Mouse (Mus musculus) adrenal gland, postnatal 10 days (tissue): ENCODE measurements around the gene Adam8. TPM values are rescaled to one million over a fixed set of nuclear protein-coding genes. Genes with fewer than 3 reads are reported as not detected.
A peak's percentile ranks its signal among the peaks of the same experiment; 100 is the strongest.

Source experiments
- DNase-seq: peaks from one replicate; pipeline ENCODE4 v3.0.0; 2021; ENCODE audit warnings: mixed read lengths
- long read RNA-seq, 2 experiments: library from polyadenylated mRNA; stranded (forward); transcript quantifications; one replicate each; pipeline ENCODE4 v2.0.0; 2021
- total RNA-seq, 2 experiments: library from RNA; stranded (reverse); gene quantifications; 2 replicates each; pipeline ENCODE4 v1.2.3; 2021

The Adam8 gene
- total RNA-seq: 1 to 10 TPM; 1.9 to 2.9 TPM
- long read RNA-seq, experiment 1, partial matches to known transcripts: 1 of 1 reads
- long read RNA-seq, experiment 1, other reads (novel, unspliced or antisense): 0 of 1 reads
- long read RNA-seq, experiment 2: 0 reads

DNA sequence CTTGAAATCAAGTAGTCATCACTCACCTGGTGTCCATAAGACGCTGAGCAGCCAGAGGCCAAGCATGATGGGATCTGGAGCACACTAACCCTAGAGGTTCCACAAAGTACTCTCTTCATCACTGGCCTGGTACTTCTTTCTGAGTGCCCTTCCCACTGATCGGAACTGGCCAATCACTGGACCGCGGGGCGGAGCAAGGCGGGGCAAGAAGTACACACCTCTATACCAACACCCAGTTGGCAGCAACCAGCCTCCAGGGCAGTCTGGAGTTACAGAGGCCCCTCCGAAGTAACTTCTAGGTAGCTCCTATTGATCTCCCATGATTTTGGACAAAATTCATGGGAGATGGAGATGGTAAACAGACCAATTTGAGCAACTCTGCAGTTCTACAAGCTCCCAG, at the start of gene Adam8:
Gene Adam8, minus strand, starts transcription at position 157 of the 400 bp plus-strand sequence.
- peak; percentile 70 for DNase-seq

DNA sequence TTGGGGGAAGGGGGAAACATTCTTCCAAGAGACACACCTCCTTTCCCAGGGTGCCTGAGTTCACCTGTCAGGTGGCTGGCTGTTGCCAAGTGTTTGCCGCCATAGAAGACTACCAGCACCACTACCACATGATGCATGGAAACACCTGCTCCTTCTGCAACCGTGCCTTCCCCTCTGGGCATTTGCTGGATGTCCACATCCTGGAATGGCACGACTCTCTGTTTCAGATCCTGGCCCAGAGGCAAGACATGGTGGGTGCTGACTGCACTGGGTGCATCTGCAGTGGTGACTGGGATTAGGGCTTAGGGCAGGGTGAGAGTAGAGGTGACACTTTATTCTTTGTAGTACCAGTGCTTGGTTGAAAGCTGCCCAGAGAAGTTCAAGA, 44.8 kb upstream of the Adam8 start:
- DNase-seq: no peak

- DNase-seq: peak; percentile 96
Measured at GRCm38 (mm10) chr7:140036281-140037170, 44.2 kb upstream of the Adam8 start, which contains the start of the genes Zfp511 and Tubgcp2. TSS of gene Zfp511 (plus strand) at chr7:140036391. TSS of gene Tubgcp2 (minus strand) at chr7:140036669.

- DNase-seq: no peak
Measured at GRCm38 (mm10) chr7:140035456-140035855, 43.1 kb upstream of the Adam8 start.

- DNase-seq: no peak
Measured at GRCm38 (mm10) chr7:140033386-140033785, 41.0 kb upstream of the Adam8 start.

DNA sequence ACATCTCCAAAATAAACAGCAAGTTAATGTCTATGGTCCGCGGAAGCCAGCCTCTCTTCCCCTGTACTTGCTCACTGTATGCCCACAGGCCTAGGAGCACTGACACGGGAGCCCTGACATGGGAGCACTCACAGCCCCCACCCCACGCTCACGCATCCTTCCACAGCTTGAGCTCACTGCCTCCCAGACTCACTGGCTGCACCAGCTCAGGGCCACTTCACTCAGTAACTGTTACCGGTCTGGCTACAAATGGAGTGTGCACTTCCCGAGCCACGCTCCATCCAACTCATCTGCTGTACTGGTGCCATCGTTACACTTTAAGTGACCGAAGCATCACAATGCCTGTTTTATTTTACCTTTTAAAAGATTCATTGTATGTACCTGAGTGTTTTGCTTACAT, 40.0 kb upstream of the Adam8 start:
- no peak for DNase-seq

- no peak for DNase-seq
Measured at GRCm38 (mm10) chr7:140031771-140032170, 39.4 kb upstream of the Adam8 start.

- no peak for DNase-seq
Measured at GRCm38 (mm10) chr7:140011336-140011735, 19.0 kb upstream of the Adam8 start.

GRCm38 (mm10) chr7:140007781-140008180, 15.4 kb upstream of the Adam8 start:
- DNase-seq: no peak

DNA sequence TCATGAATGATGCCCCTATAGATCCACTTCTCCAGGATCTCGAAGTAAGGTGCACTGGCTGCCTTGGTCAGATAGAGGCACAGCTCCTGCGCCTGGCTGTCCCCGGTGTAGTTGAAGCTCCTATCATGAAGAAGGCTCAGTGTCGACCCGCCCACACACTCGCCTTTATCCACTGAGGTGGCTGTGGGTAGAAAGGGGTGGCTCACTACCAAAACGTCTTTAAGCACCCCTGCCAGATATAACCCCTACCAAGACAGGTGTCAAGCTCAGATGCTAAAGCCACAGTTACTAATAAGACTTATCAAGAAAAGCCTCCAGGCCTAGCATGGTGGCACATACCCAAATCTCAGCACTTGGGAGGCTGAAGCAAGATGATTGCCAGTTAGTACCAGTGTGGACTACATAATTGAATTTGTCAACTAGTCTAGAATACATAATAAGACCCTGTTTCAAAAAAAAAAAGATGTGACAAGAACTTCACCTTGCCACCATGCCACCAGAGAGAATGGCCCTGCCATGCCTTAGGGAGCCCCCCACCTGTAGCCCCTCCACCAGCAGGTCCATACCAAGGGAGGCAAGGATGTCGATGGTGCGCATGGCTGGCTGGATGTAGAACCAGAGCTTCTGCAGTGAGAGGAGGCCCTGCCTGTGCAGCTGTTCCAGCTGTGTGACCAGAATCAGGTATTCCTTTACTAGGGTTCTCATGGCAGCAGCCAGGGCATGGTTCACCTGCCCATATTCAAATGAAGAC, 14.7 kb upstream of the Adam8 start:
- no peak for DNase-seq

DNA sequence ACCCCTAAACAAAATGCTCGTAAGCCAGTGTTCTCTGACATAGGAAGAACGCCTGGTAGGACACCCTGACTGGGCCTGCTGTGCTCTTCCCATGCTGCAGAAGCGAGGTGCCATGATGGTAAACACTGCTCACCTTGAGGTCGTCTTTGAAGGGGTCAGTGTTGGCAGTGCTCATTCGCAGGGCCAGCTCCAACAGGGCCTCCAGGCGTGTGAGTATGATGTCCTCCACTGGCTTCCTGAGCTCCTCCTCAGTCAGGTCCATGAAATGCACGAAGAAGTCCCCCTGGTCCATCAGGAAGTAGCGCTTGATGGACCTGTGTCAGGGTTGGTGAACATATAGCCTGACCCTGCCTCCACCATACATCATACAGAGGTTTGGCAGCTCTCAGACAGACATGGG, 12.3 kb upstream of the Adam8 start:
- no peak for DNase-seq

DNA sequence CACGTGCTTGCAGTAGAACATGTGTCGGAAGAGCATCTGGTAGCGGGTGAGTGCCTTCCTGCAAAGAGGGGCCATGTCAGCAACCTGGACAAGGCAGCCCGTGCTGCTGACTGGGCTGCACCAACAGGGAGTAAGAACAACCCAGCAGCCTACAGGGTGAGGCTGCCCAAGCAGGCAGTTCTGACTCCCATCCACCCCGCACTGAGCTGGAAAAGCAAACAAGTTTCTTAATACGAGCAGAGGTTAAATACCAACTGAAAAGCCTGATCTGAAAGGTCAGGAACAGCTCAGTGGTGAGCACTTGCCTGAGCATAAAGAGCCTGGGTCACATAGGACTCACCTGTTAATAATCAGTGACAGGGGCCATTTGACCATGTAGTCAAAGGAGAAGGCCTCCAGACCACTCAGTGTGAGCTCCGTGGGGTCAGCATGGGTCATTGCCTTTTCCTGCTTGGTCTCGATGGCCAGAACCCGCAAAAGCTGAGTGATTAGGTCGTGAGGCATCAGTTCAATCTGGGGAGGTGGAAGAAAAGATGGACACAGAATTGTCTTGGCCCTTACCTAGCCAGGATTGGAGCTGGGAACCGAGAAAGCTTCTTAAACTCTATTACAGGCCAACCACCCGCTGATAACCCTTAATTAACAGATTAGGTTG, 8.9 kb upstream of the Adam8 start:
- no peak for DNase-seq

GRCm38 (mm10) chr7:139998691-139999350, 6.5 kb upstream of the Adam8 start:
- no peak for DNase-seq

DNA sequence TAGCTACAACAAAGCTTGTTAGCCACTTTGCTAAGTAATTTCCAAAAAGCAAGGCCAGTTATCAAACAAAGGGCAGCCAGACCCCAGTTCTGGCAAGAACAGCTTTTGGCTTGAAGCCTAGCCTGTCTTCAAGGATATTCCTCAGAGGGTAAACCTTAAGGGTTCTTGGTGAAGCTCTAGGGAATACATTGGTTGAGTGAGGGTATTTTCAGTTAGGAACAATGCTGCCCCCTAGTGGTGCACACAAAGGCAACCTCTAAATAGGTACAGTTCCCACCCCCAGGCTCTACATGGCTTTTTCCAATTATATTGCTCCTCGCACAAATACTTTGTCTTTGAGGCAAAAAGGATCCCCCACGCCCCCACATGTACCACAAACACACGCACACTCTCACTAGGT, 2.3 kb upstream of the Adam8 start:
- DNase-seq: peak; percentile 80

- no peak for DNase-seq
Measured at GRCm38 (mm10) chr7:139994202-139994601, 1.8 kb upstream of the Adam8 start.

DNA sequence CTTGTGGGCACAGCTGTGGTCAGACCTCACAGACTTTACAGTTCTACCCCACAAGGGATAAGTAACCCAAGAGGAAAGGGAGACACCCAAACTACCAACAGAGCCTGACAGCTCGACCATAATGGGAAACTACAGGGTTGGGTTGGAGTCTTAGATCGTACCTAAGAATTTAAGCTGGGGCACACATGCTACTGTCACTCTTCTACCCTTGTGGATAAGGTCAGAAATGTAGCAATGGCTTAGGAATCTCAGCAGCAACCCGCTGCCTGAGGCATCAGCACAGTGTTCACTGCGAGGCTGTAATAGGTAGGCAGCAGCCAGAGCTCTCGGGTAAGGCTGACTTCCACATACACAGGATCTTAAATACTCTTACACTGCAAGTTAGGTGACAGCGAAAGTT, 1.2 kb upstream of the Adam8 start:
- DNase-seq: no peak

DNA sequence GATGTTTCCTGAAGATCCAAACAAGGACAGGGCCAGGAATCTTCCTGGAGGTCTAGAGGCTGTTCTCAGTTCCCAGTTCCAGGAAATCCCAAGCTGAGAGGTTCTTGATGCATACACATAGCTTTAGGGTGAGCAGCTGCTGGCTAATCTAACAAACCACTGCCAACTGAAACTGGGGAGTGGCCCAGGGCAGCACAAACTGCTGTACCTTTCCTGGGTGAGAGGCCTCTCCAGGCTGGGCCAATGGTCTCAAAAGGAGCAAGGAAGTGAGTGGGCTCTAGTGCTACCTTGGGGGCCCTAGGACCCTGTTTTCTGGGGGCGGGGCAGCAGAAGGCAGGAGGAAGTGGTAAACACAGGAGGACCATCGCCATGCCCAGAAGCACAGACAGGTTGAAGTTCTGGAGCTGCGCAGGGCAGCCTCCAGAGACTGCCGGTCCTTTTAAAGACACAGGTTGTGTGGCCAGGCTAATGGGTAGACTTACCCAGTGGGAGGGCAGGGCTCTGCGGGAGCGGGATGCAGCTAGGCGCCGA, 1.4 kb downstream of the Adam8 start:
- DNase-seq: no peak

DNA sequence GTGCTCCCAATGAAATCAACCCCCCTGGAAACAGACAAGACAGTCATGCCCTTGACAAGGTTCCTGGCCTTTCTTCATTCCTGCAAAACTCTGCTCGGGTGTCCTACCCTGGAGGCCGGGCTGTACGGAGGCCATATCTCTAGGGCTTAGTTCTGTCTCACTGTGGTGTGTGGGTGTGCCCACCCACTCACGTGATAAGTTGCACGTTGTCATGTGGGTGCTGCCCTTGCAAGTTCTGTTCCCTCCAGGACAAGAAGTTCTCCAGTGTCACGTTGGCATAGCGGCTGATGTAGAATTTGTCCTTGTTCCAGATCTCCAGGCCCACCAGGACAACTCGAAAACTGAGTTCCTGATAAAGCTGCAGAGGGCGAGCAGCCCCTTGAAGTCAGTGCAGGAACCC, 4.1 kb downstream of the Adam8 start:
- no peak for DNase-seq

DNA sequence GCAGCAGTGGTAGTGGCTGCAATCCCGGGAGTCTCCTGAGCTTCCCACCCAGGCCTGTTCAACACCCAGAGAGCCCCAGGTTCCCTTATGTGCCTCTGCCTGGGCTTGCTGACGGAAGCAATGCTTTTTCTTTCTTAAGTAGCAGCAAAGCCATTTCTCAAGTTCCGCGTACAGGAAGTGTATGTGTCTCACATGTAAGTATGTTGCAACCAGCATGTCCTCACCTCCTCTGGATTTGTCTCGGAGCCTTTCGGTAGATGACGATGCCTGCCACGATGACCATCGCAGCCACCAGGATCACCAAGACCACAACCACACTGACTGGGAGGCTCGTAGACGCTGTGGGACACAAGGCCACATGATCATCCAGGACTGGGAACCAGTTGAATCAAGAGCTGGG, 7.9 kb downstream of the Adam8 start:
- DNase-seq: no peak

- DNase-seq: no peak
Measured at GRCm38 (mm10) chr7:139982058-139982457, 10.3 kb downstream of the Adam8 start.

- no peak for DNase-seq
Measured at GRCm38 (mm10) chr7:139980778-139981177, 11.6 kb downstream of the Adam8 start.
